Mouse (Mus musculus) C2C12 (cell line): ENCODE measurements at regions not wholly inside any gene's neighbourhood (a gene's known extent, or its start where the extent isn't known, plus 50 kb on each side); places are given as distances from the start of the nearest gene placed in this dataset.
A peak's percentile ranks its signal among the peaks of the same experiment; 100 is the strongest.

ENCODE experiments used
- CTCF ChIP-seq: IDR thresholded peaks from one replicate; pipeline ENCODE4 v1.5.1; 2011; ENCODE audit not compliant: control insufficient read depth, insufficient read depth, insufficient read length
- MYOD1 ChIP-seq: IDR thresholded peaks from one replicate; pipeline ENCODE4 v1.6.1; 2011; ENCODE audit warnings: low read depth; ENCODE audit not compliant: control insufficient read depth, insufficient read length
- USF1 ChIP-seq: IDR thresholded peaks from one replicate; pipeline ENCODE4 v1.6.1; 2011; ENCODE audit warnings: low read depth, mild to moderate bottlenecking, control low read depth, moderate library complexity

GRCm38 (mm10) chr4:26879022-26879421 lies 532.3 kb upstream of the Manea start:
- TF ChIP-seq CTCF = peak; percentile 52
- TF ChIP-seq USF1 = no peak
- TF ChIP-seq MYOD1 = no peak
